Mouse (Mus musculus): ENCODE results near the gene Nav3.

GRCm38 (mm10) chr10:110085903-110086302 is 370.1 kb downstream of the Nav3 start:
- TF ChIP-seq POLR2A (IDR thresholded peaks at IDR 0.05; ENCODE audit: low read depth, low read length) (no peak), CTCF (IDR thresholded peaks at IDR 0.05; ENCODE audit: extremely low read depth, insufficient read length, insufficient replicate concordance, low read depth, low read length) (no peak)
